Mouse (Mus musculus) liver, postnatal 0 days (tissue): ENCODE results near the gene Trpm8.

Experiments
- CTCF ChIP-seq: sonication (generic); IDR thresholded peaks from 2 replicates; pipeline ENCODE4 v1.5.1; 2016; ENCODE audit warnings: antibody characterized with exemption, low read depth
- EP300 ChIP-seq: IDR thresholded peaks from 2 replicates; pipeline ENCODE4 v1.6.1; 2016; ENCODE audit warnings: antibody characterized with exemption, low read depth, mild to moderate bottlenecking

- TF ChIP-seq CTCF (no peak), EP300 (no peak)
Observed at GRCm38 (mm10) chr1:88305018-88305795, 27.7 kb downstream of the Trpm8 start.
